Mouse (Mus musculus) liver, embryonic 15.5 days (tissue): ENCODE measurements around the gene Trim41. TPM values are rescaled to one million over a fixed set of nuclear protein-coding genes. Genes with fewer than 3 reads are reported as not detected.

Experiments used
- ATAC-seq: fragments of 200-750 bp; cut with Nextera tagmentation; 2 replicates; pipeline ENCODE4 v1.8.0; 2017; ENCODE audit warnings: moderate number of reproducible peaks, mild to moderate bottlenecking, moderate library complexity; ENCODE audit not compliant: insufficient read depth
- H3K27ac ChIP-seq: fragments of 300-500 bp; sonication (generic); replicated peaks from 2 replicates; pipeline ENCODE4 v1.5.1; 2015; ENCODE audit warnings: mild to moderate bottlenecking, inconsistent platforms
- H3K27me3 ChIP-seq: fragments of 300-500 bp; sonication (generic); 2 replicates; pipeline ENCODE4 v1.6.1; 2015; ENCODE audit warnings: mild to moderate bottlenecking, inconsistent platforms
- H3K36me3 ChIP-seq: fragments of 300-500 bp; sonication (generic); replicated peaks from 2 replicates; pipeline ENCODE4 v1.6.1; 2015; ENCODE audit warnings: moderate library complexity, mild to moderate bottlenecking, inconsistent platforms
- H3K4me1 ChIP-seq: fragments of 300-500 bp; sonication (generic); replicated peaks from 2 replicates; pipeline ENCODE4 v1.6.1; 2015; ENCODE audit warnings: inconsistent platforms
- H3K4me2 ChIP-seq: fragments of 300-500 bp; sonication (generic); 2 replicates; pipeline ENCODE4 v1.6.1; 2015; ENCODE audit warnings: moderate library complexity, mild to moderate bottlenecking, inconsistent platforms
- H3K4me3 ChIP-seq: fragments of 300-500 bp; sonication (generic); replicated peaks from 2 replicates; pipeline ENCODE4 v1.5.1; 2015; ENCODE audit warnings: mild to moderate bottlenecking, inconsistent platforms
- H3K9ac ChIP-seq: fragments of 300-500 bp; sonication (generic); 2 replicates; pipeline ENCODE4 v1.6.1; 2015; ENCODE audit warnings: moderate library complexity, mild to moderate bottlenecking, inconsistent platforms
- H3K9me3 ChIP-seq: fragments of 300-500 bp; sonication (generic); replicated peaks from 2 replicates; pipeline ENCODE4 v1.6.1; 2016; ENCODE audit warnings: inconsistent platforms
- WGBS: fragments of 180-500 bp; shearing (Covaris S2); methylation state at CpG from one replicate; pipeline ENCODE4 v1.1.7; 2015; ENCODE audit warnings: mixed read lengths; ENCODE audit not compliant: insufficient replicate concordance; 5-methylcytosine and 5-hydroxymethylcytosine counted together
- polyA plus RNA-seq: library from polyadenylated mRNA; unstranded; fragments of >200 nt; fragmentation: Nextera tagmentation; extraction: Ambion mirVana; gene quantifications from 2 replicates; pipeline ENCODE4 v1.2.1, GENCODE M21; 2015

Trim41 gene
- polyA plus RNA-seq, 1 experiment from 2014 or later = 2.3 TPM

DNA sequence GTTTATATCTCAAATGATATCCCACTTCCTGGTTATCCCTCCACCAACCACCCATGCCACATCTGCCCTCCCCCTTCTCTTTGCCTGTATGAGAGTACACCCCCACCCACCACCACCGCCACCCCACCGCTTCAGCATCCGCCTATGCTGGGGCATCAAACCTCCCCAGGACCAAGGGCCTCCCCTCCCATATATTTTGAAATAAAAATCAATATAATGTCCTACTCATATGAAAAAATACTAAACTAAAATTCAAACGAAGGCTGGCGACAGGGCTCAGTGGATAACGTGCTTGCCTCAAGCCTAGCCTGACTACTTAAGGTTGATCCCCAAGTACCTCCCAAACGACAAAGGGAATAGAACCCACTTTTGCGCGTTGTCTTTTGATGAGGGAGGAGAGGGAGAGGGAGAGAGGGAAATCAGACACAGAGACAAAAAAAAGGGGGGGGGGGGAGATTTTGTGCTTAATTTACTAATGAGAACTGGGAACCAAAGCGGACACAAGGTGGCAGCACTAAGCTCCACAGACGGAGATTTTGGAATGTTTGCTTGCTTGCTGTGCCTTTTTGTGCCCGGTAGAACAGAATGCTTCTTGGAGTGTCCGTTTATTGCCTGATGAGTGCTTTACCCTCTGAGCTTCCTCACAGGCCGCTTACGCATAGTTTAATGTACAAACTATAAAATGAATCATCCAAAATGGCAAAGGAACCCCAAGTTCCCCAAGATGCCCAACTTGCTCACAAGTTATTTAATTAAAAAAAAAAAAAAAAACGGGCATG is 28.7 kb downstream of the Trim41 start:
- peak; percentile 44; the same call in 1 of the 2 replicates for ATAC-seq

DNA sequence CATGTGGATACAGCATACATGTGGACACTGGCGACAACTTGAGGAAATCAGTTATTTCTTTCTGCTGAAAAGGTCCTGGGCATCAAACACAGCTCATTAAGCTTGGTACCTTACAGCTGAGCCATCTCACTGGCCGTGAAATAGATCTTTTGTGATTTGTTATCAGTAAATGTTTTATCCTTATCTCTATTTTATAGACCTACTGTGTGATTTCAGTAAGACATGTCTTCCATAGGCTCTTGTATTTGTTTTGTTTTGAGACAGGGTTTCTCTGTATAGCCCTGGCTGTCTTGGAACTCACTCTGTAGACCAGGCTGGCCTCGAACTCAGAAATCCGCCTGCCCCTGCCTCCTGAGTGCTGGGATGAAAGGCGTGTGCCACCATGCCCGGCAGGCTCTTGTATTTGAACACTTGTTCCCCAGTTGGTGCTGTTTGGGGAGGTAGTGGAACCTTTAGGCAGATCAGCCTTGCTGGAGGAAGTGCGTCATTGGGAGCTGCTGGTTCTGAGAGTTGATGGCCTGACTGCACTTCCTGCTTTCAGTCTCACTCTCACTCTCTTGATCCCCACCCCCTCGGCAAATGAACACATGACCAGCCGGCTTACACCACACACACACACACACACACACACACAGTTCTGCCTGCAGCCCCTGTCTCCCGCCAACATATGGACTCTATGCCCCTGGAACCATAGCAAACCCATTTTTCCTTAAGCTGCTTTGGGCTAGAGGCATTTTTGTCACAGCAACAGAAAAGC is 29.5 kb downstream of the Trim41 start:
- WGBS = 31% methylated on average over 10 of the region's 10 CpGs
- H3K9ac ChIP-seq = no peak overlapping the region
- H3K4me3 ChIP-seq = peak overlapping the region; percentile 48
- no peaks in the 10 kb centered on the region for H3K36me3 ChIP-seq
- H3K27me3 ChIP-seq = no peaks in the 10 kb centered on the region
- H3K27ac ChIP-seq = peak overlapping the region; percentile 58
- peaks cover 32% of the 10 kb centered on the region for H3K4me1 ChIP-seq
- peak; percentile 58 for ATAC-seq
- peak overlapping the region; percentile 72 for H3K4me2 ChIP-seq
- H3K9me3 ChIP-seq = no peaks in the 10 kb centered on the region

More for the DNA sequence above, 28.7 kb downstream of the Trim41 start:
- Histone ChIP-seq H3K9ac (peak overlapping the region; percentile 33; the same call in 1 of the 2 replicates), H3K36me3 (no peaks in the 10 kb centered on the region), H3K4me1 (peaks cover 32% of the 10 kb centered on the region), H3K27me3 (no peaks in the 10 kb centered on the region), H3K27ac (peak overlapping the region; percentile 58), H3K4me3 (peak overlapping the region; percentile 48), H3K4me2 (peak overlapping the region; percentile 72), H3K9me3 (no peaks in the 10 kb centered on the region)
- WGBS = 6% methylated on average over 16 of the region's 16 CpGs

DNA sequence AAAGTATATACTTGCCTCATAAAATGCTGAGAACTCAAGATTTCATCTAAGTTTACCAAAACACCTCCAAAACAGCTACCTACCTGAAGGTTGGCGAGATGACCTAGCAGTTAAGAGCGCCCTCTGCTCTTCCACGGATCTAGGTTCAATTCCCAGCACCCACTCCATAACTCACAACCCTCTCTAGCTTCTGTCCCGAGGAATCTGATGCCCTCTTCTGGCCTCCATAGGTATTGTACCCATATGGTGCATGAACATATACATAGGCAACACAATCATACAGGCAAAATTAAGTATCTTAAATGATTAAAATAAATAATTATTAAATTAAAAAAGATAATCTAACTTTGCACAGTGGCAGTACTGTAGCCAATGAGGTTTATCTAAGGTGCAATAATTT is 34.9 kb downstream of the Trim41 start:
- H3K9ac ChIP-seq = no peak overlapping the region
- no peak for ATAC-seq
- 66% methylated on average over 4 of the region's 4 CpGs for WGBS
- no peak overlapping the region for H3K27ac ChIP-seq
- H3K36me3 ChIP-seq = no peaks in the 10 kb centered on the region
- H3K4me3 ChIP-seq = no peak overlapping the region
- no peak overlapping the region for H3K4me2 ChIP-seq
- no peaks in the 10 kb centered on the region for H3K4me1 ChIP-seq
- no peaks in the 10 kb centered on the region for H3K9me3 ChIP-seq
- no peaks in the 10 kb centered on the region for H3K27me3 ChIP-seq

DNA sequence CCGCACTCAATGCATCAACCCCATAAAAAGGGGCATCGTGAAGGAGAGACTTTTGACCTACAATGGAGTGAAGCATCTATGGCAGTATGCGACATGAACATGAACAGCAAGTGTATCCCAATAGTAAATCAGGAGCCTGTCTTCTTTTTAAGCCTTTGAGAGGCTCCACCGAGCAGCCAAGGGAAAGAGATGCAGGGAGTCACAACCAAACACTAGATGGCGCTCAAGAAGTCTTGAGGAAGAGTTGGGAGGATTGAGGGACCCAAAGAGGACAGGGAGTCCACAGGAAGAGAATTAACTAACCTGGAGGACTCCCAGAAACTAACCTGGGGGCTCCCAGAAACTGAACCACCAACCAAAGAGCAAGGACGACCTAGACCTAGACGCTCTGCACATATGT is 37.7 kb downstream of the Trim41 start:
- no peak overlapping the region for H3K4me3 ChIP-seq
- H3K36me3 ChIP-seq = no peaks in the 10 kb centered on the region
- H3K27ac ChIP-seq = no peak overlapping the region
- WGBS = 34% methylated on average over 7 of the region's 7 CpGs
- no peaks in the 10 kb centered on the region for H3K9me3 ChIP-seq
- peaks cover 2% of the 10 kb centered on the region for H3K4me1 ChIP-seq
- H3K4me2 ChIP-seq = no peak overlapping the region
- no peak overlapping the region for H3K9ac ChIP-seq
- H3K27me3 ChIP-seq = no peaks in the 10 kb centered on the region
- no peak for ATAC-seq

DNA sequence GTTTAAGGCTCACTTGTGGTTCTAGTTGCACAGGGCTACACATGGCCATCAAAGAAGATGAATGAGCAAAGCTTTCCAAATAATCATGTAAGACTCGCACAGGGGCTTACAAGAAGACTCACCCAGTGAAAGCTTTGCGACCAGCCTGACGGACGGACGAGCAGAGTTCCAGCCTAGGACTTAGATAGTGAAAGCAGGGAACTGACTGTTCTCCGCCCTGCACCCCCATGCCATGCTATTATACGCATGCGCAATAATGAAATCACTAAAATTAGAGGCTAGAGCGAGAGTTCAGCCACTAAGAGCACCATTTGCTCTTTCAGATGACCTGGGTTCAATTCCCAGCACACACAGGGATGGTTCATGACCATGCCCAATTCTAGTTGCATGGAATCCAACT is 39.9 kb downstream of the Trim41 start:
- H3K36me3 ChIP-seq = no peaks in the 10 kb centered on the region
- no peaks in the 10 kb centered on the region for H3K9me3 ChIP-seq
- no peak overlapping the region for H3K4me3 ChIP-seq
- no peak overlapping the region for H3K4me2 ChIP-seq
- no peak overlapping the region for H3K9ac ChIP-seq
- 77% methylated on average over 9 of the region's 9 CpGs for WGBS
- peaks cover 4% of the 10 kb centered on the region for H3K4me1 ChIP-seq
- H3K27me3 ChIP-seq = no peaks in the 10 kb centered on the region
- no peak overlapping the region for H3K27ac ChIP-seq
- ATAC-seq = no peak

DNA sequence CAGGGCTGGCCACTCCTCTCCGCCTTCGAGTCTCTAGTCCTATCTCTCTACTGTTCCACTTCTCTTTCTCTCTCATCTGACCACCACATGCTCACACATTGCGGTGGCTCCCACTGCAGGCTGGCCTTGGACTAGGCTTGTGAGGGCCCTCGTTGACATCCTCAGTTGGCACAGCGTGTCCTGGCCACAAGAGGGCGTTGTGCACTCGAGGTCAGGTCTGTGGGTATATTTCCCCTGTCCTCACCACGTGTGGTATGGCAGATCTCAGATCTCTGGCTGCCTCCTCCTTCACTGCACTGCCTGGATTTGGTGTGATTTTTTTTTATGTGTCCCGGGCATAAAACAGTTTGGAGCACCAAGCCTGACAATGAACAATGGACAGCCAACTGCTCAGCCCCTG is 40.5 kb downstream of the Trim41 start:
- no peak for ATAC-seq
- no peak overlapping the region for H3K4me2 ChIP-seq
- WGBS = 31% methylated on average over 9 of the region's 9 CpGs

DNA sequence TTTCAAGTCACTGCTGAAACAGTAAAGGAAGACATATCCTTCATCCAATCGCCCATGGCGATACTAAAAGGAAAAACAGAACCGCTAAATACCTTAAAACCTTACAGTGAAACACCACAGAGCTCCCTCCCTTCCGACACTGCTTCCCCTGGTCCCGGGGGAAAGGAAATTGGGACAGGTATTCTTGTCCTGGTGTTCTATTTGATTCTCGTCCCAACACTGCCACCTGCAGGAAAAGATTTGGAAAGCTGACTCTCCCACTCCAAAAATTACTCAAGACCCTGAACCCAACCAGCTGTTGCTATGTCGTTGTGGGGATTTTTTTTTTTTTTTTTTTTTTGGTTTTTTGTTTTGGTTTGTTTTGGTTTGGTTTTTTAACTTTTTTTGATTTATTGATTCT is 41.7 kb downstream of the Trim41 start:
- Histone ChIP-seq H3K27ac (no peak overlapping the region), H3K9ac (no peak overlapping the region), H3K4me2 (no peak overlapping the region), H3K4me1 (peaks cover 4% of the 10 kb centered on the region), H3K4me3 (no peak overlapping the region), H3K27me3 (no peaks in the 10 kb centered on the region), H3K9me3 (no peaks in the 10 kb centered on the region), H3K36me3 (no peaks in the 10 kb centered on the region)
- no peak for ATAC-seq
- WGBS = 4% methylated on average over 7 of the region's 7 CpGs

More for the DNA sequence above, 40.5 kb downstream of the Trim41 start:
- H3K4me1 ChIP-seq = peaks cover 4% of the 10 kb centered on the region
- H3K36me3 ChIP-seq = no peaks in the 10 kb centered on the region
- no peaks in the 10 kb centered on the region for H3K9me3 ChIP-seq
- H3K27ac ChIP-seq = no peak overlapping the region
- H3K4me3 ChIP-seq = no peak overlapping the region
- H3K27me3 ChIP-seq = no peaks in the 10 kb centered on the region
- no peak overlapping the region for H3K9ac ChIP-seq

DNA sequence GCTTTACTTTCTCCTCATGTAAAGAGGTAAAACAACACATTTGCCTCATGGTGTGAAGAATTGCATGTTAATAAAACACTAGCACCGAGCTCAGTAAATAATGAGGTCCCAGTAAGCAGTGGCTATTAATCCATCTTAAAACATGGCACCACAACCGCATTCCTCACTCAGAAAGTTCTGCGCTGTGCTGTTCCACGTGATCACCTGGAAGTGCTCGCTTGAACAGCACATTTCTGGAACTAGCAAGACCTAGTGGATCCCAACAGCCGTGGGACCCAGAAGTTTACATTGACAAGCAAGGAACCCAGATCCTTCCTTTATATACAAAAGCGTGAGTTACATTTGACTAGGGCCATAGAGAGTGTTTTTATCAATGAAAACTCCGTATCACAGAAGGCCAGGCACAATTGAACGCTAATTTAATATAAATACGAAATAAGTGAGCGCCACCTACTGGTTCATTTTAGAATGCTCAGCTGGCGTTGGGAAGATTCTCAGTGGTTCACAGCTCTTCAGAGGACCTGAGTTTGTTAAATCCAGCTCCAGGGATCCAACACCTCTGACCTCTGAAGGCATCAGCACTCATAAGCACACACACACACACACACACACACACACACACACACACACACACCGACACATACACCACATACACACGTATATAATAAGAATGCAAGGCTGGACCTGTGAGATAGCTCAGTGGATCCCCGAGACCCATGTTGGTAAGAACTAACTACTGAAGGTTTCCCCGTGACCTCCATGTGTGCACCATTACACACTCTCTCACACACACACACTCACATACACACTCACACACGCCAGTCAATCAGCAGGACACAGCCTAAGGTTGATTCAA is 42.5 kb downstream of the Trim41 start:
- Histone ChIP-seq H3K4me3 (0 out of 2 replicates have a peak overlapping the region, but pooled peaks have one; percentile 9), H3K36me3 (no peaks in the 10 kb centered on the region), H3K27ac (no peak overlapping the region), H3K4me2 (peak overlapping the region; percentile 36), H3K9ac (no peak overlapping the region), H3K9me3 (no peaks in the 10 kb centered on the region), H3K27me3 (no peaks in the 10 kb centered on the region), H3K4me1 (peaks cover 4% of the 10 kb centered on the region)
- WGBS = 30% methylated on average over 17 of the region's 17 CpGs
- no peak for ATAC-seq

DNA sequence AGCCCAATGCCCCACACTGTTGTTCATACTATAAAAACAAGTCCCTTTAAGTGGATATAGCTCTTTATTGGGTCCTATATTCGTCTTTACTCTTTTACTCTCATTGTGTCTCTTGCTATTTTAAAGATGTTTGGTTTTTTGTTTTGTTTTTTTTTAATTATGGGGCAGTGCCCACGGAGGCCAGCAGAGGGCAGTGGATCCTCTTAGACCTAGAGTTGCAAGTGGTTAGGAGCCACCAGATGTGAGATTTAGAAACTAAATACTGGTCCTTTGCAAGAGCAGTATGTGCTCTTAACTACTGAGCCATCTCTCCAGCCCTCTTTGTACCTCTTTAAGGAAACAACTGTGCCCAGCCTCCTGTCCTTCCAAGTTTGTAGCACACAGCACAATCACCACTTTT is 45.5 kb downstream of the Trim41 start:
- Histone ChIP-seq H3K9ac (no peak overlapping the region), H3K27me3 (no peaks in the 10 kb centered on the region), H3K4me3 (no peak overlapping the region), H3K27ac (no peak overlapping the region), H3K4me1 (peaks cover 4% of the 10 kb centered on the region), H3K4me2 (no peak overlapping the region), H3K36me3 (no peaks in the 10 kb centered on the region), H3K9me3 (no peaks in the 10 kb centered on the region)
- 8% methylated on average over 2 of the region's 2 CpGs for WGBS
- no peak for ATAC-seq

DNA sequence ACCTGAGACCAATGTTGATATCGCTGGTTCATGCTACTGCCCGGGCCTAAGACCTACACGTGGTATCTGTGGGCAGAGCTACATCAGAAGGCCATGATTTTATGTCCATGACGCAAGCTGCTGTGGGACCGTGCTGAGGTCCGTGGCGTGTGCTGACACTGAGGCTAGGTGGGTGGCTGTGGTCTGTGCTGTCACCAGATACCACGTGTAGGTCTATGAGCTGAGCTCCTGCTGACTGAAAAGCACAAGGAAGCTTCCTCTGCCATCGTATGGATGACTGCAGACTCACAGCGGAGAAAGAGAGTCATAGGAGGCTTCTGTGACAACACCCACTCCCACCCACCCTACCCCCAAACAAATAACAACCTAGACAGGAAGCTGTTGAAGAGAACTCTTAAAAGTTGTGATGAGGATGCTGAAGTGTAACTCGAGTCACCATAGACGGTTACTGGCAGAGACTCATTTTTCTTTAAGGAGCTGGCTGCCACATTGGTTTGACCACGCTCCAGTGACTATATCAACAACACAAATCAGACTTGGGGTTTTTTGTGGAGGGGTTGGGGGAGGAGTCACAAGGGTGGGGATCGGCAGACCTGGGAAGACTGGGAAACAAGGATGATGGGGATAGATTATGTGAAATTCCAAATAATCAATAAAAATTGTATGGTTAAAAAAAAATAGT is 49.8 kb downstream of the Trim41 start:
- WGBS = 63% methylated on average over 14 of the region's 14 CpGs
- H3K27me3 ChIP-seq = no peaks in the 10 kb centered on the region
- no peak for ATAC-seq
- no peaks in the 10 kb centered on the region for H3K4me1 ChIP-seq
- no peak overlapping the region for H3K9ac ChIP-seq
- H3K4me3 ChIP-seq = no peak overlapping the region
- H3K36me3 ChIP-seq = no peaks in the 10 kb centered on the region
- H3K9me3 ChIP-seq = no peaks in the 10 kb centered on the region
- H3K4me2 ChIP-seq = no peak overlapping the region
- no peak overlapping the region for H3K27ac ChIP-seq
